Mouse (Mus musculus): Measurements from ENCODE around the gene Fto.

GRCm38 (mm10) chr8:91524865-91525250, 211.5 kb downstream of the Fto start:
- TF ChIP-seq CTCF (conservative IDR thresholded peaks at IDR 0.05; ENCODE audit: low read length), result no peak
- no peak for TF ChIP-seq POU5F1 (IDR thresholded peaks at IDR 0.05; ENCODE audit: borderline replicate concordance, low read length)
